Mouse (Mus musculus): ENCODE measurements around the gene Tcf7l2. TPM values are rescaled to one million over a fixed set of nuclear protein-coding genes. Genes with fewer than 3 reads are reported as not detected.
A peak's percentile ranks its signal among the peaks of the same experiment; 100 is the strongest.

Tcf7l2 gene
- polyA plus RNA-seq, 1 experiment, result 45.3 TPM

- 42% methylated on average over 5 of the region's 5 CpGs for WGBS
- Histone ChIP-seq H3K36me3 (ENCODE audit: control insufficient read depth, insufficient read depth, low read length) (peaks cover 5% of the 10 kb centered on the region; the same call in 1 of the 2 replicates), H3K27me3 (ENCODE audit: control insufficient read depth, insufficient read depth, low read length) (no peaks in the 10 kb centered on the region), H3K4me3 (ENCODE audit: low read depth, low read length) (no peak overlapping the region), H3K4me1 (ENCODE audit: control insufficient read depth, insufficient read depth, insufficient read length, low read length) (peaks cover 70% of the 10 kb centered on the region), H3K27ac (ENCODE audit: insufficient read depth, low read depth, low read length) (peak overlapping the region; percentile 17; the same call in 1 of the 2 replicates)
- TF ChIP-seq CTCF (IDR thresholded peaks at IDR 0.05; ENCODE audit: extremely low read depth, insufficient read length, insufficient replicate concordance, low read depth, low read length) (no peak), POLR2A (IDR thresholded peaks at IDR 0.05; ENCODE audit: low read depth, low read length) (no peak)
Measured at GRCm38 (mm10) chr19:55794946-55795340, 53.3 kb downstream of the Tcf7l2 start.

- Histone ChIP-seq H3K27ac (ENCODE audit: insufficient read depth, low read depth, low read length) (no peak overlapping the region), H3K36me3 (ENCODE audit: control insufficient read depth, insufficient read depth, low read length) (peaks cover 8% of the 10 kb centered on the region; the same call in 1 of the 2 replicates), H3K27me3 (ENCODE audit: control insufficient read depth, insufficient read depth, low read length) (no peaks in the 10 kb centered on the region), H3K4me1 (ENCODE audit: control insufficient read depth, insufficient read depth, insufficient read length, low read length) (peaks cover 70% of the 10 kb centered on the region), H3K4me3 (ENCODE audit: low read depth, low read length) (no peak overlapping the region)
- no peak for TF ChIP-seq POLR2A (IDR thresholded peaks at IDR 0.05; ENCODE audit: low read depth, low read length)
- TF ChIP-seq CTCF (IDR thresholded peaks at IDR 0.05; ENCODE audit: extremely low read depth, insufficient read length, insufficient replicate concordance, low read depth, low read length), result no peak
- 59% methylated on average over 7 of the region's 7 CpGs for WGBS
Measured at GRCm38 (mm10) chr19:55795349-55795748, 53.7 kb downstream of the Tcf7l2 start.

DNA sequence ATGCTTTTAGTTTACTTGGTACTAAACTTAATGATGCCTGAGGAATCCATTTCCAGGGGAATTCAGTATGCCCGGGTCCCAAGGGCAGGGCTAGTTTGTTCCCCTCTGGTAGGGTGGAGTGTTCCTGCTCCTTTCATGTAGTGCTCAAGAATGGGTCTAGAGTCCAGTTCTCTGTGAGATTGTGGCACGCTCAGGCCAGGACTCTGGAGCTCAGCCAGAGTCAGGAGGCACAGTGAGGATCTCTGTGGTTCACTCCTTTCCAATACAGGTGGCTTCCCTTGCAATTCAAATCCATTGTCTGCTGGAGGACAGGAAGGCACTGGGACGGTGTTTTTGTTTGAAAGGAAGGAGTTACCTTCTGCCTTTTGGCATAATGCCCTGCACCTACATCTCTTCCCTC, 56.2 kb downstream of the Tcf7l2 start:
- Histone ChIP-seq H3K27ac (ENCODE audit: insufficient read depth, low read depth, low read length) (peak overlapping the region; percentile 76), H3K4me1 (ENCODE audit: control insufficient read depth, insufficient read depth, insufficient read length, low read length) (peaks cover 49% of the 10 kb centered on the region), H3K36me3 (ENCODE audit: control insufficient read depth, insufficient read depth, low read length) (peaks cover 10% of the 10 kb centered on the region), H3K27me3 (ENCODE audit: control insufficient read depth, insufficient read depth, low read length) (no peaks in the 10 kb centered on the region), H3K4me3 (ENCODE audit: low read depth, low read length) (no peak overlapping the region)
- WGBS, result 20% methylated on average over 3 of the region's 3 CpGs
- TF ChIP-seq POLR2A (IDR thresholded peaks at IDR 0.05; ENCODE audit: low read depth, low read length) (no peak), CTCF (IDR thresholded peaks at IDR 0.05; ENCODE audit: extremely low read depth, insufficient read length, insufficient replicate concordance, low read depth, low read length) (no peak)

DNA sequence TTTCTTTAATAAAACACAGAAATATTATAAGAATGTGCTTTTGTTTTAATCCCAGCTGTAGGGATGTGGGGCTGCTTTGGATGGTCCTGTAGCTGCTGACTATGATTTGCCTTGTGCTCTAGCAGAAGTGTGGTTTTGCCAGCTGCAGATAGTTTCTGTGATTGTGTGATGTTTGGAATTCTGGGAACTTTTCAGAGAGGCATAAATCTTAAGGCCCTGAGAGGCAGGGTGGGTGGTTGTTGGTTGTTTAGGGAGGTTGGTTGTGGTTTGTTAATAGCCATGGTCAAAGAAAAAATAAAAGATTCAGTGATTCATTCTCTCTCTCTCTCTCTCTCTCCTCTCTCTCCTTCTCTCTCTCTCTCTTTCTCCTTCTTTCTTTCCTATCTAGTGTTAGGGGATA, 57.8 kb downstream of the Tcf7l2 start:
- no peaks in the 10 kb centered on the region for H3K27me3 ChIP-seq (ENCODE audit: control insufficient read depth, insufficient read depth, low read length)
- no peak overlapping the region for H3K27ac ChIP-seq (ENCODE audit: insufficient read depth, low read depth, low read length)
- H3K4me3 ChIP-seq (ENCODE audit: low read depth, low read length), result no peak overlapping the region
- peaks cover 34% of the 10 kb centered on the region for H3K4me1 ChIP-seq (ENCODE audit: control insufficient read depth, insufficient read depth, insufficient read length, low read length)
- TF ChIP-seq POLR2A (IDR thresholded peaks at IDR 0.05; ENCODE audit: low read depth, low read length) (no peak), CTCF (IDR thresholded peaks at IDR 0.05; ENCODE audit: extremely low read depth, insufficient read length, insufficient replicate concordance, low read depth, low read length) (no peak)
- peaks cover 7% of the 10 kb centered on the region for H3K36me3 ChIP-seq (ENCODE audit: control insufficient read depth, insufficient read depth, low read length)

GRCm38 (mm10) chr19:55800059-55800458, 58.4 kb downstream of the Tcf7l2 start:
- no peaks in the 10 kb centered on the region for H3K27me3 ChIP-seq (ENCODE audit: control insufficient read depth, insufficient read depth, low read length)
- H3K36me3 ChIP-seq (ENCODE audit: control insufficient read depth, insufficient read depth, low read length), result peaks cover 8% of the 10 kb centered on the region
- peaks cover 33% of the 10 kb centered on the region for H3K4me1 ChIP-seq (ENCODE audit: control insufficient read depth, insufficient read depth, insufficient read length, low read length)
- H3K4me3 ChIP-seq (ENCODE audit: low read depth, low read length), result no peak overlapping the region
- TF ChIP-seq POLR2A (IDR thresholded peaks at IDR 0.05; ENCODE audit: low read depth, low read length) (no peak), CTCF (IDR thresholded peaks at IDR 0.05; ENCODE audit: extremely low read depth, insufficient read length, insufficient replicate concordance, low read depth, low read length) (no peak)
- WGBS, result 97% methylated on average over 4 of the region's 4 CpGs
- no peak overlapping the region for H3K27ac ChIP-seq (ENCODE audit: insufficient read depth, low read depth, low read length)

DNA sequence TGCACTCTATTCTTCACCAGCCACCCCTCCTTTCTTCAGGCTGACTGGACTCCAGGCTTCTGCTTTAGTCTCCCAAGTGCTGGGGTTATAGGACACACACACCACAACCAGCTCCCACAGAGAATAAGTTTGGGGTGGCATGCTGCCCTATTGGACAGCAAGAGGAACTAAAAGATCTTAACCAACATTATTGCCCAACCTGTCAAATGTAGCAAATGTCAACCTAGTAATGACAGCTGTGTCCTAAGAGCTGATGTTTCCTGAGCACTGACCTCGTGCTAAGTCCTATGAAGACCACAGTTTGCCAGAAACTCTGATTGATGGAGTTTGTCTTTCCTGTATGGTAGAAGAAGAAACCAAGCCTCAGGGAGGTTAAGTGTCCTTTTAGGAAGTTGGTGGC, 61.5 kb downstream of the Tcf7l2 start:
- Histone ChIP-seq H3K4me3 (ENCODE audit: low read depth, low read length) (no peak overlapping the region), H3K4me1 (ENCODE audit: control insufficient read depth, insufficient read depth, insufficient read length, low read length) (peaks cover 33% of the 10 kb centered on the region), H3K27ac (ENCODE audit: insufficient read depth, low read depth, low read length) (no peak overlapping the region), H3K27me3 (ENCODE audit: control insufficient read depth, insufficient read depth, low read length) (no peaks in the 10 kb centered on the region), H3K36me3 (ENCODE audit: control insufficient read depth, insufficient read depth, low read length) (peaks cover 8% of the 10 kb centered on the region; the same call in 1 of the 2 replicates)
- 71% methylated on average over 1 of the region's 1 CpGs for WGBS
- TF ChIP-seq CTCF (IDR thresholded peaks at IDR 0.05; ENCODE audit: extremely low read depth, insufficient read length, insufficient replicate concordance, low read depth, low read length), result no peak
- TF ChIP-seq POLR2A (IDR thresholded peaks at IDR 0.05; ENCODE audit: low read depth, low read length), result no peak

GRCm38 (mm10) chr19:55803797-55804196, 62.2 kb downstream of the Tcf7l2 start:
- TF ChIP-seq CTCF (IDR thresholded peaks at IDR 0.05; ENCODE audit: extremely low read depth, insufficient read length, insufficient replicate concordance, low read depth, low read length) (no peak), POLR2A (IDR thresholded peaks at IDR 0.05; ENCODE audit: low read depth, low read length) (no peak)
- H3K27me3 ChIP-seq (ENCODE audit: control insufficient read depth, insufficient read depth, low read length), result no peaks in the 10 kb centered on the region
- H3K4me1 ChIP-seq (ENCODE audit: control insufficient read depth, insufficient read depth, insufficient read length, low read length), result peaks cover 32% of the 10 kb centered on the region
- H3K4me3 ChIP-seq (ENCODE audit: low read depth, low read length), result no peak overlapping the region
- H3K27ac ChIP-seq (ENCODE audit: insufficient read depth, low read depth, low read length), result no peak overlapping the region
- WGBS, result 85% methylated on average over 12 of the region's 12 CpGs
- peaks cover 8% of the 10 kb centered on the region; the same call in 1 of the 2 replicates for H3K36me3 ChIP-seq (ENCODE audit: control insufficient read depth, insufficient read depth, low read length)
